Mouse (Mus musculus): ENCODE results near the gene Pxdn. TPM values are rescaled to one million over a fixed set of nuclear protein-coding genes. Genes with fewer than 3 reads are reported as not detected.

Pxdn gene
- polyA plus RNA-seq, 1 experiment: 22.8 TPM

GRCm38 (mm10) chr12:30006586-30006985 is 69.2 kb downstream of the Pxdn start:
- peaks cover 64% of the 10 kb centered on the region for H3K36me3 ChIP-seq (ENCODE audit: control insufficient read depth, insufficient read depth)
- H3K79me2 ChIP-seq (ENCODE audit: control insufficient read depth, insufficient read depth): peaks cover 10% of the 10 kb centered on the region
- H3K27me3 ChIP-seq (ENCODE audit: control insufficient read depth, insufficient read depth, insufficient read length): no peaks in the 10 kb centered on the region
- no peak overlapping the region for H3ac ChIP-seq (ENCODE audit: control insufficient read depth, insufficient read length, low read depth)
- TF ChIP-seq MAX (IDR thresholded peaks at IDR 0.05): peak; percentile 37
- no peak for TF ChIP-seq CTCF (IDR thresholded peaks at IDR 0.05; ENCODE audit: control insufficient read depth, insufficient read depth, insufficient read length)
- H3K79me3 ChIP-seq (ENCODE audit: low read depth): peaks cover 6% of the 10 kb centered on the region
- no peak overlapping the region for H3K4me3 ChIP-seq (ENCODE audit: insufficient read depth, poor library complexity, severe bottlenecking)

DNA sequence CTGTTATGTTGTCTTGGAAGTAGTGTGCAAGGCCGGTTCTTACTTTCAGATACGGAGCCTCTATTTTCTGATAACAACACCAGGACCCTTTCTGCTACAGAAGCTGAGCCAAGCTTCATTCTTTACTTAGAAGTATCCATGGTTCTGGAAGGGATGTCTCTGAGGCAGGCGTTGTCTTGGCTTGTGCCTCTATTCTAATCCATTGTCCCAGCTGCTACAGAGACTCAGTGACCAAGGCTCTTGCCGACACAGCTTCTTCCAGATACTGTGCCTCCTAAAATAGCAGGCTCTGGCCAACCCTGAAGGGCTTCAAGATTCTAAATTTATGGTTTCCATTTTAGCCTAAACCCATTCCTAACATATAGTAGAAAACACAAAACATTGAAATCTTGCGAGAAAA is 71.3 kb downstream of the Pxdn start:
- TF ChIP-seq MYOD1 (IDR thresholded peaks at IDR 0.05; ENCODE audit: control insufficient read depth, insufficient read length, low read depth) (no peak), MAX (IDR thresholded peaks at IDR 0.05) (no peak), CEBPB (IDR thresholded peaks at IDR 0.05; ENCODE audit: low read depth) (no peak), USF1 (IDR thresholded peaks at IDR 0.05; ENCODE audit: low read depth) (no peak), CTCF (IDR thresholded peaks at IDR 0.05; ENCODE audit: control insufficient read depth, insufficient read depth, insufficient read length) (no peak)
- Histone ChIP-seq H3K4me3 (ENCODE audit: insufficient read depth, poor library complexity, severe bottlenecking) (no peak overlapping the region), H3K36me3 (ENCODE audit: control insufficient read depth, insufficient read depth) (peaks cover 62% of the 10 kb centered on the region), H3K79me3 (ENCODE audit: low read depth) (peaks cover 6% of the 10 kb centered on the region), H3K27me3 (ENCODE audit: control insufficient read depth, insufficient read depth, insufficient read length) (no peaks in the 10 kb centered on the region), H3ac (ENCODE audit: control insufficient read depth, insufficient read length, low read depth) (no peak overlapping the region), H3K79me2 (ENCODE audit: control insufficient read depth, insufficient read depth) (peaks cover 10% of the 10 kb centered on the region)

DNA sequence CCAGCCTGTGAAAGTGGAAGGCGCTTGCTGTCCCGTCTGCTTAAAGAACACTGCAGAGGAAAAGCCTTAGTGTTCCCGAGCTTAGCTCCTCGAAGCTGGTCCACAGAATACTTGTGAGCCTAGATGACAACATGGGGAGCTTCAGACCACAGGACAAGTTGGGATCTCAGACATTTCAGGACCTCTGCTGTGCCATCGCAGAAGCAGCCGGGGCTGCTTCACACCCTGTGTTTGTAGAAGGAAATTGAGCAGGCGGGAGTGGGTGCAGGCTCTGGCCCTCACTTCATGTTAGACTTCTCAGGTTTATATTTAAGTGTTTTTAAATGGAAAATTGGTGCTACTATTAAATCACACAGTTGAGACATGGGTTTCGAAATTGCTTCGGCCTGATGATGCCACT is 78.1 kb downstream of the Pxdn start:
- no peak for TF ChIP-seq MYOD1 (IDR thresholded peaks at IDR 0.05; ENCODE audit: control insufficient read depth, insufficient read length, low read depth)
- no peak for TF ChIP-seq USF1 (IDR thresholded peaks at IDR 0.05; ENCODE audit: low read depth)
- TF ChIP-seq CEBPB (IDR thresholded peaks at IDR 0.05; ENCODE audit: low read depth): no peak
- TF ChIP-seq MAX (IDR thresholded peaks at IDR 0.05): no peak
- no peak for TF ChIP-seq MYOG (IDR thresholded peaks at IDR 0.05; ENCODE audit: control insufficient read depth, extremely low read depth, insufficient read length)
- TF ChIP-seq FOSL1 (IDR thresholded peaks at IDR 0.05; ENCODE audit: insufficient read depth, low read length, poor library complexity, severe bottlenecking): no peak
- no peak for TF ChIP-seq CTCF (IDR thresholded peaks at IDR 0.05; ENCODE audit: control insufficient read depth, insufficient read depth, insufficient read length)
- H3K79me2 ChIP-seq (ENCODE audit: control insufficient read depth, insufficient read depth): no peaks in the 10 kb centered on the region
- H3ac ChIP-seq (ENCODE audit: control insufficient read depth, insufficient read length, low read depth): no peak overlapping the region
- no peaks in the 10 kb centered on the region for H3K27me3 ChIP-seq (ENCODE audit: control insufficient read depth, insufficient read depth, insufficient read length)
- peaks cover 47% of the 10 kb centered on the region for H3K36me3 ChIP-seq (ENCODE audit: control insufficient read depth, insufficient read depth)
- H3K79me3 ChIP-seq (ENCODE audit: low read depth): no peaks in the 10 kb centered on the region
- H3K4me3 ChIP-seq (ENCODE audit: insufficient read depth, poor library complexity, severe bottlenecking): no peak overlapping the region

DNA sequence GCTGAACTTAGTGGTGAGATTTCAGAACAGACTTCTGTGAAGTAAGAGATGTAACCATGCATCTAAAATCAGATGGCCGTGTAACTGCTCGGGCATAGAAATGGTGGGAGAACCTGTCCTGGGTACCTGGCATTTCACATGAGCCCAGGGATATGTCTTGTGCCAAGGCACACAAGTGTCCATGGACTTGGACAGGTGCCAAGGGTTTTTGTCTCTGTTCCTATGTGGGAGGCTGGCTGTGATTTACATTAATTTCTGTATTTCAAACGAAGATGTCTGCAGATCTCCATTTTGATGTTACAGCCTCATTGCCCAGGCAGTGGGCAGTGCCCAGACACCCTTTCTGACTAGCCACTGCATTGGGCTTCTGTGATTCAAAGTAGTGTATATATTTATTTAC is 79.7 kb downstream of the Pxdn start:
- Histone ChIP-seq H3K4me3 (ENCODE audit: insufficient read depth, poor library complexity, severe bottlenecking) (no peak overlapping the region), H3K27me3 (ENCODE audit: control insufficient read depth, insufficient read depth, insufficient read length) (no peaks in the 10 kb centered on the region), H3K79me3 (ENCODE audit: low read depth) (no peaks in the 10 kb centered on the region), H3K79me2 (ENCODE audit: control insufficient read depth, insufficient read depth) (no peaks in the 10 kb centered on the region), H3K36me3 (ENCODE audit: control insufficient read depth, insufficient read depth) (peaks cover 39% of the 10 kb centered on the region), H3ac (ENCODE audit: control insufficient read depth, insufficient read length, low read depth) (no peak overlapping the region)
- TF ChIP-seq CTCF (IDR thresholded peaks at IDR 0.05; ENCODE audit: control insufficient read depth, insufficient read depth, insufficient read length) (no peak), FOSL1 (IDR thresholded peaks at IDR 0.05; ENCODE audit: insufficient read depth, low read length, poor library complexity, severe bottlenecking) (no peak)

GRCm38 (mm10) chr12:30020447-30020846 is 83.0 kb downstream of the Pxdn start:
- TF ChIP-seq FOSL1 (IDR thresholded peaks at IDR 0.05; ENCODE audit: insufficient read depth, low read length, poor library complexity, severe bottlenecking): no peak
- no peak for TF ChIP-seq MAX (IDR thresholded peaks at IDR 0.05)
- TF ChIP-seq USF1 (IDR thresholded peaks at IDR 0.05; ENCODE audit: low read depth): no peak
- no peak for TF ChIP-seq MYOG (IDR thresholded peaks at IDR 0.05; ENCODE audit: control insufficient read depth, extremely low read depth, insufficient read length)
- no peak for TF ChIP-seq CTCF (IDR thresholded peaks at IDR 0.05; ENCODE audit: control insufficient read depth, insufficient read depth, insufficient read length)
- TF ChIP-seq CEBPB (IDR thresholded peaks at IDR 0.05; ENCODE audit: low read depth): no peak
- no peak for TF ChIP-seq MYOD1 (IDR thresholded peaks at IDR 0.05; ENCODE audit: control insufficient read depth, insufficient read length, low read depth)
- Histone ChIP-seq H3K27me3 (ENCODE audit: control insufficient read depth, insufficient read depth, insufficient read length) (no peaks in the 10 kb centered on the region), H3ac (ENCODE audit: control insufficient read depth, insufficient read length, low read depth) (no peak overlapping the region), H3K4me3 (ENCODE audit: insufficient read depth, poor library complexity, severe bottlenecking) (no peak overlapping the region), H3K36me3 (ENCODE audit: control insufficient read depth, insufficient read depth) (peaks cover 12% of the 10 kb centered on the region), H3K79me2 (ENCODE audit: control insufficient read depth, insufficient read depth) (no peaks in the 10 kb centered on the region), H3K79me3 (ENCODE audit: low read depth) (no peaks in the 10 kb centered on the region)

GRCm38 (mm10) chr12:30023491-30023890 is 86.1 kb downstream of the Pxdn start:
- no peak overlapping the region for H3K4me3 ChIP-seq (ENCODE audit: insufficient read depth, poor library complexity, severe bottlenecking)
- no peaks in the 10 kb centered on the region for H3K79me2 ChIP-seq (ENCODE audit: control insufficient read depth, insufficient read depth)
- H3K36me3 ChIP-seq (ENCODE audit: control insufficient read depth, insufficient read depth): peaks cover 4% of the 10 kb centered on the region
- TF ChIP-seq FOSL1 (IDR thresholded peaks at IDR 0.05; ENCODE audit: insufficient read depth, low read length, poor library complexity, severe bottlenecking) (no peak), CTCF (IDR thresholded peaks at IDR 0.05; ENCODE audit: control insufficient read depth, insufficient read depth, insufficient read length) (no peak), MAX (IDR thresholded peaks at IDR 0.05) (no peak)
- H3K79me3 ChIP-seq (ENCODE audit: low read depth): no peaks in the 10 kb centered on the region
- H3K27me3 ChIP-seq (ENCODE audit: control insufficient read depth, insufficient read depth, insufficient read length): no peaks in the 10 kb centered on the region
- H3ac ChIP-seq (ENCODE audit: control insufficient read depth, insufficient read length, low read depth): no peak overlapping the region
